Mouse (Mus musculus) ES-E14 (cell line): Measurements from ENCODE around the gene Ndrg3. TPM values are rescaled to one million over a fixed set of nuclear protein-coding genes. Genes with fewer than 3 reads are reported as not detected.

Source experiments
- DNase-seq: peaks from one replicate; pipeline ENCODE4 v3.0.0-alpha.2; 2013; ENCODE audit warnings: low read depth, low spot score
- H3K27ac ChIP-seq: 2 replicates; pipeline ENCODE4 v1.5.1; 2012; ENCODE audit warnings: low read depth, mild to moderate bottlenecking, low read length, moderate library complexity, mixed read lengths; ENCODE audit not compliant: poor library complexity, insufficient read depth, severe bottlenecking
- H3K36me3 ChIP-seq: 2 replicates; pipeline ENCODE4 v1.6.1; 2012; ENCODE audit warnings: mild to moderate bottlenecking, low read length, moderate library complexity, mixed read lengths; ENCODE audit not compliant: control insufficient read depth, poor library complexity, insufficient read depth, severe bottlenecking
- H3K4me1 ChIP-seq, 2 experiments: fragments of 150-350 bp in 1 of 2; sonication (generic) in 1 of 2; 2 replicates each; pipeline ENCODE4 v1.6.1; 2012; ENCODE audit warnings: low read length in 2 of 2, mild to moderate bottlenecking in 1 of 2, mixed read lengths in 1 of 2; ENCODE audit not compliant: control insufficient read depth in 2 of 2, insufficient read depth in 2 of 2, poor library complexity in 1 of 2
- H3K4me3 ChIP-seq, 2 experiments: fragments of 150-350 bp in 1 of 2; sonication (generic) in 1 of 2; 2 replicates each; pipeline ENCODE4 v1.5.1; 2012; ENCODE audit warnings: low read length in 2 of 2, low read depth in 1 of 2, mild to moderate bottlenecking in 1 of 2, mixed read lengths in 1 of 2; ENCODE audit not compliant: insufficient read depth in 1 of 2, poor library complexity in 1 of 2, severe bottlenecking in 1 of 2
- H3K9ac ChIP-seq: 2 replicates; pipeline ENCODE4 v1.6.1; 2012; ENCODE audit warnings: low read depth, mild to moderate bottlenecking, low read length, mixed read lengths; ENCODE audit not compliant: poor library complexity, insufficient read depth, severe bottlenecking
- H3K9me3 ChIP-seq: fragments of 150-350 bp; sonication (generic); 2 replicates; pipeline ENCODE4 v1.6.1; 2012; ENCODE audit warnings: low read depth, mild to moderate bottlenecking, low read length; ENCODE audit not compliant: control insufficient read depth, insufficient read depth
- CHD2 ChIP-seq: IDR thresholded peaks from 2 replicates; pipeline ENCODE4 v1.6.1; 2014; ENCODE audit warnings: mild to moderate bottlenecking, low read depth, low read length, inconsistent platforms
- HCFC1 ChIP-seq: IDR thresholded peaks from 2 replicates; pipeline ENCODE4 v1.6.1; 2012; ENCODE audit warnings: low read length, inconsistent platforms, borderline replicate concordance; ENCODE audit not compliant: insufficient read depth
- MAFK ChIP-seq: IDR thresholded peaks from 2 replicates; pipeline ENCODE4 v1.6.1; 2014; ENCODE audit warnings: mild to moderate bottlenecking, low read depth, low read length, inconsistent platforms; ENCODE audit not compliant: insufficient read depth
- ZC3H11A ChIP-seq: IDR thresholded peaks from 2 replicates; pipeline ENCODE4 v1.6.1; 2012; ENCODE audit warnings: low read depth, mild to moderate bottlenecking, inconsistent platforms, low read length, borderline replicate concordance
- ZNF384 ChIP-seq: IDR thresholded peaks from 2 replicates; pipeline ENCODE4 v1.6.1; 2012; ENCODE audit warnings: low read depth, low read length, inconsistent platforms
- in situ Hi-C, 2 experiments: fragments of 600-800 bp; cut with MboI; formaldehyde crosslinking; loops; one replicate each; pipeline ENCODE4 v1.15.1; 2025; ENCODE audit warnings: low sequenced_read_pairs in 2 of 2, inconsistent platforms in 1 of 2; ENCODE audit not compliant: unreplicated experiment in 2 of 2
- total RNA-seq: library from RNA; depleted of rRNA; stranded (reverse); fragments of 300-350 nt; gene quantifications from 2 replicates; pipeline ENCODE4 v1.2.3, GENCODE M21; 2012

Ndrg3 gene
- total RNA-seq, 1 experiment: 13.1 TPM

- no peak overlapping the region for H3K4me3 ChIP-seq
- no peak for TF ChIP-seq HCFC1
- TF ChIP-seq ZC3H11A: no peak
- no peak for TF ChIP-seq MAFK
- TF ChIP-seq ZNF384: no peak
- TF ChIP-seq CHD2: no peak
- peaks cover 0 to 10% of the 10 kb centered on the region in 2 experiments; a peak in 1 of 4 replicates for H3K4me1 ChIP-seq
- H3K27ac ChIP-seq: no peak overlapping the region
- no peaks in the 10 kb centered on the region for H3K36me3 ChIP-seq
- H3K9ac ChIP-seq: no peak overlapping the region
- DNase-seq: no peak
- no peaks in the 10 kb centered on the region for H3K9me3 ChIP-seq
- in situ Hi-C loops: no loop called here
These were observed 20.5 kb upstream of the Ndrg3 start for GRCm38 (mm10) chr2:157012341-157012740.

GRCm38 (mm10) chr2:157010634-157011310 lies 18.9 kb upstream of the Ndrg3 start:
- Histone ChIP-seq H3K4me3 (no peak overlapping the region), H3K9ac (no peak overlapping the region), H3K9me3 (no peaks in the 10 kb centered on the region), H3K27ac (no peak overlapping the region), H3K4me1 (peaks cover 4 to 10% of the 10 kb centered on the region in 2 experiments; a peak in 2 of 4 replicates), H3K36me3 (no peaks in the 10 kb centered on the region)
- in situ Hi-C loops: no loop called here
- no peak for TF ChIP-seq HCFC1
- no peak for TF ChIP-seq ZC3H11A
- TF ChIP-seq MAFK: no peak
- no peak for TF ChIP-seq CHD2
- no peak for TF ChIP-seq ZNF384
- no peak for DNase-seq

- Histone ChIP-seq H3K9ac (no peak overlapping the region), H3K4me3 (no peak overlapping the region), H3K4me1 (peaks cover 6 to 10% of the 10 kb centered on the region in 2 experiments; a peak in 2 of 4 replicates), H3K36me3 (peaks cover under 1% of the 10 kb centered on the region; the same call in 1 of the 2 replicates), H3K9me3 (no peaks in the 10 kb centered on the region), H3K27ac (no peak overlapping the region)
- TF ChIP-seq ZNF384: no peak
- no peak for TF ChIP-seq CHD2
- no peak for DNase-seq
- in situ Hi-C loops: no loop called here
These were observed 18.3 kb upstream of the Ndrg3 start for GRCm38 (mm10) chr2:157010121-157010520.

DNA sequence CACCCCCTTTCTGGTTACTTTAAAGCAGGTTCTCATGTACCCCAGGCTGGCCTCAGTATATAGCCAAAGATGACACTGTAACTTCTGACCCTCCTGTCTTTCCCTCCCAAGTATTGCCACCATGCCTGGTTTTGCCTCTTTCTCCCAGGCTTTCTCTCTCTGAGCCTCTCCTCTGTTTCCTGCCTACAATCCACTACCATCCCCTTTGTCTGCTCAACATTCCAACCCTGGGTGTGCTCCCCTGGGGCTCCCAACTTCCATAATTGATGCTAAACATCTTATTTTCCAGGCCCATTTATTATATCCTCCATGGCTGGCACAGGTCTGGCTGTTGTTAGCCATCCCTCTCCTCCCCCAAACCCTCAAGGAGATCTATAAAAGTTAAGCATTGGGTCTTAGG lies 16.7 kb upstream of the Ndrg3 start:
- TF ChIP-seq HCFC1 (no peak), ZC3H11A (no peak), MAFK (no peak), ZNF384 (no peak), CHD2 (no peak)
- H3K36me3 ChIP-seq: peaks cover 6% of the 10 kb centered on the region; the same call in 1 of the 2 replicates
- no peak overlapping the region for H3K4me3 ChIP-seq
- no peak overlapping the region for H3K9ac ChIP-seq
- no peak for DNase-seq
- in situ Hi-C loops: no loop called here
- H3K9me3 ChIP-seq: no peaks in the 10 kb centered on the region
- no peak overlapping the region for H3K27ac ChIP-seq
- peaks cover 6 to 10% of the 10 kb centered on the region in 2 experiments; a peak in 2 of 4 replicates for H3K4me1 ChIP-seq
